Mouse (Mus musculus): ENCODE measurements at regions not wholly inside any gene's neighbourhood (a gene's known extent, or its start where the extent isn't known, plus 50 kb on each side); places are given as distances from the start of the nearest gene placed in this dataset.

- no peak for TF ChIP-seq CTCF (IDR thresholded peaks at IDR 0.05; ENCODE audit: insufficient read depth, low read depth, low read length)
- TF ChIP-seq POLR2A (IDR thresholded peaks at IDR 0.05; ENCODE audit: insufficient read depth, low read depth, low read length): no peak
Observed at GRCm38 (mm10) chr7:138609605-138610004, 212.1 kb upstream of the Tcerg1l start.
